Mouse (Mus musculus) MEL (cell line): ENCODE data around the gene Adamts18. TPM values are rescaled to one million over a fixed set of nuclear protein-coding genes. Genes with fewer than 3 reads are reported as not detected.

Experiments
- DNase-seq: peaks from one replicate; pipeline ENCODE4 v3.0.0; 2011; ENCODE audit warnings: low read depth, low spot score
- H3K27ac ChIP-seq: 2 replicates; pipeline ENCODE4 v1.5.1; 2012; ENCODE audit warnings: low read depth, mild to moderate bottlenecking, control low read depth, low read length, moderate library complexity; ENCODE audit not compliant: control insufficient read depth
- H3K27me3 ChIP-seq, 2 experiments: fragments of 150-350 bp in 1 of 2; sonication (generic) in 1 of 2; 2 replicates each; pipeline ENCODE4 v1.6.1; 2012; ENCODE audit warnings: low read length in 2 of 2, mild to moderate bottlenecking in 2 of 2, improper control_type of control experiment in 1 of 2, moderate library complexity in 1 of 2; ENCODE audit not compliant: insufficient read depth in 2 of 2, control insufficient read depth in 1 of 2
- H3K36me3 ChIP-seq, 2 experiments: 2 replicates each; pipeline ENCODE4 v1.6.1; 2012 to 2014; ENCODE audit warnings: low read length in 2 of 2, improper control_type of control experiment in 1 of 2, inconsistent platforms in 1 of 2, mild to moderate bottlenecking in 1 of 2; ENCODE audit not compliant: insufficient read depth in 2 of 2, control insufficient read depth in 1 of 2
- H3K4me1 ChIP-seq, 2 experiments: fragments of 150-350 bp in 1 of 2; sonication (generic) in 1 of 2; 2 replicates each; pipeline ENCODE4 v1.6.1; 2012; ENCODE audit warnings: low read length in 2 of 2, improper control_type of control experiment in 1 of 2, mild to moderate bottlenecking in 1 of 2; ENCODE audit not compliant: insufficient read depth in 2 of 2, control insufficient read depth in 1 of 2
- H3K4me3 ChIP-seq, 2 experiments: fragments of 150-350 bp in 1 of 2; sonication (generic) in 1 of 2; 2 replicates each; pipeline ENCODE4 v1.5.1; 2012; ENCODE audit warnings: low read depth in 2 of 2, low read length in 2 of 2, mild to moderate bottlenecking in 2 of 2, moderate library complexity in 2 of 2, control low read depth in 1 of 2, improper control_type of control experiment in 1 of 2; ENCODE audit not compliant: control insufficient read depth in 1 of 2, insufficient read depth in 1 of 2
- H3K79me2 ChIP-seq: 2 replicates; pipeline ENCODE4 v1.6.1; 2012; ENCODE audit warnings: mild to moderate bottlenecking, low read length, moderate library complexity; ENCODE audit not compliant: control insufficient read depth, poor library complexity, insufficient read depth
- H3K9ac ChIP-seq: 2 replicates; pipeline ENCODE4 v1.6.1; 2012; ENCODE audit warnings: low read depth, mild to moderate bottlenecking, control low read depth, low read length, moderate library complexity; ENCODE audit not compliant: control insufficient read depth, poor library complexity, severe bottlenecking
- H3K9me3 ChIP-seq: fragments of 150-350 bp; sonication (generic); replicated peaks from 2 replicates; pipeline ENCODE4 v1.6.1; 2012; ENCODE audit warnings: mild to moderate bottlenecking, low read length, improper control_type of control experiment, moderate library complexity; ENCODE audit not compliant: insufficient read depth
- CHD2 ChIP-seq: IDR thresholded peaks from 2 replicates; pipeline ENCODE4 v1.6.1; 2011; ENCODE audit warnings: low read length, improper control_type of control experiment
- CTCF ChIP-seq, 3 experiments: IDR thresholded peaks in 2 of 3; conservative IDR thresholded peaks in 1 of 3; 2 replicates each; pipeline ENCODE4 v1.5.1; 2011 to 2012; ENCODE audit warnings: low read length in 3 of 3, low read depth in 2 of 3, mild to moderate bottlenecking in 2 of 3, improper control_type of control experiment in 1 of 3, inconsistent platforms in 1 of 3, mixed read lengths in 1 of 3, moderate library complexity in 1 of 3; ENCODE audit not compliant: control insufficient read depth in 1 of 3, insufficient read depth in 1 of 3, poor library complexity in 1 of 3, severe bottlenecking in 1 of 3
- E2F4 ChIP-seq: IDR thresholded peaks from 2 replicates; pipeline ENCODE4 v1.6.1; 2011; ENCODE audit warnings: low read depth, low read length, improper control_type of control experiment, borderline replicate concordance
- ETS1 ChIP-seq: IDR thresholded peaks from 2 replicates; pipeline ENCODE4 v1.6.1; 2012; ENCODE audit warnings: low read depth, mild to moderate bottlenecking, inconsistent platforms, low read length, improper control_type of control experiment, moderate library complexity
- GABPA ChIP-seq: IDR thresholded peaks from 2 replicates; pipeline ENCODE4 v1.6.1; 2012; ENCODE audit warnings: low read depth, mild to moderate bottlenecking, inconsistent platforms, low read length, improper control_type of control experiment, moderate library complexity
- KAT2A ChIP-seq: conservative IDR thresholded peaks from 2 replicates; pipeline ENCODE4 v1.6.1; 2012; ENCODE audit warnings: low read depth, low read length, improper control_type of control experiment, inconsistent platforms
- MAZ ChIP-seq: IDR thresholded peaks from 2 replicates; pipeline ENCODE4 v1.6.1; 2012; ENCODE audit warnings: low read depth, mild to moderate bottlenecking, inconsistent platforms, low read length, improper control_type of control experiment
- MEF2A ChIP-seq: IDR thresholded peaks from 2 replicates; pipeline ENCODE4 v1.6.1; 2014; ENCODE audit warnings: low read depth, mild to moderate bottlenecking, inconsistent platforms, low read length, improper control_type of control experiment; ENCODE audit not compliant: poor library complexity, insufficient replicate concordance, severe bottlenecking; ENCODE audit errors: extremely low read depth
- MXI1 ChIP-seq: IDR thresholded peaks from 2 replicates; pipeline ENCODE4 v1.6.1; 2011; ENCODE audit warnings: mild to moderate bottlenecking, low read depth, low read length, improper control_type of control experiment
- MYB ChIP-seq: IDR thresholded peaks from 2 replicates; pipeline ENCODE4 v1.6.1; 2011; ENCODE audit warnings: mild to moderate bottlenecking, low read depth, low read length, improper control_type of control experiment
- POLR2A ChIP-seq, 2 experiments: IDR thresholded peaks; 2 replicates each; pipeline ENCODE4 v1.6.1; 2011 to 2012; ENCODE audit warnings: low read length in 2 of 2, mild to moderate bottlenecking in 2 of 2, control low read depth in 1 of 2, improper control_type of control experiment in 1 of 2, low read depth in 1 of 2, moderate library complexity in 1 of 2; ENCODE audit not compliant: control insufficient read depth in 1 of 2, insufficient read depth in 1 of 2, poor library complexity in 1 of 2
- POLR2AphosphoS2 ChIP-seq: IDR thresholded peaks from 2 replicates; pipeline ENCODE4 v1.6.1; 2011; ENCODE audit warnings: low read length, improper control_type of control experiment
- RAD21 ChIP-seq: IDR thresholded peaks from 2 replicates; pipeline ENCODE4 v1.6.1; 2011; ENCODE audit warnings: mild to moderate bottlenecking, low read depth, low read length, improper control_type of control experiment
- RCOR1 ChIP-seq: IDR thresholded peaks from 2 replicates; pipeline ENCODE4 v1.6.1; 2012; ENCODE audit warnings: low read depth, mild to moderate bottlenecking, inconsistent platforms, low read length, improper control_type of control experiment
- SIN3A ChIP-seq: IDR thresholded peaks from 2 replicates; pipeline ENCODE4 v1.6.1; 2012; ENCODE audit warnings: low read length, improper control_type of control experiment, inconsistent platforms
- SMC3 ChIP-seq: IDR thresholded peaks from 2 replicates; pipeline ENCODE4 v1.6.1; 2011; ENCODE audit warnings: low read depth, low read length, improper control_type of control experiment
- TBP ChIP-seq: IDR thresholded peaks from 2 replicates; pipeline ENCODE4 v1.8.0; 2011; ENCODE audit warnings: low read depth, low read length, improper control_type of control experiment
- TCF12 ChIP-seq: IDR thresholded peaks from 2 replicates; pipeline ENCODE4 v1.6.1; 2014; ENCODE audit warnings: low read depth, mild to moderate bottlenecking, inconsistent platforms, low read length, improper control_type of control experiment, moderate library complexity
- USF1 ChIP-seq: IDR thresholded peaks from 2 replicates; pipeline ENCODE4 v1.6.1; 2014; ENCODE audit warnings: low read depth, mild to moderate bottlenecking, inconsistent platforms, low read length, improper control_type of control experiment, moderate library complexity
- USF2 ChIP-seq, 2 experiments: IDR thresholded peaks; 2 replicates each; pipeline ENCODE4 v1.6.1; 2011 to 2012; ENCODE audit warnings: improper control_type of control experiment in 2 of 2, low read length in 2 of 2, borderline replicate concordance in 1 of 2, inconsistent platforms in 1 of 2, low read depth in 1 of 2, mild to moderate bottlenecking in 1 of 2; ENCODE audit not compliant: insufficient read depth in 1 of 2
- ZMIZ1 ChIP-seq: IDR thresholded peaks from 2 replicates; pipeline ENCODE4 v1.6.1; 2012; ENCODE audit warnings: low read depth, mild to moderate bottlenecking, inconsistent platforms, low read length, improper control_type of control experiment, moderate library complexity
- polyA plus RNA-seq, 2 experiments: library from polyadenylated mRNA; stranded (reverse) in 1 of 2; unstranded in 1 of 2; fragments of >175 nt in 1 of 2; fragments of >200 nt in 1 of 2; gene quantifications; 2 replicates each; pipeline versions ENCODE4 v1.2.1 to v1.2.4; 2012; ENCODE audit warnings: low replicate concordance in 2 of 2, low read depth in 1 of 2; ENCODE audit not compliant: insufficient read length in 2 of 2, insufficient read depth in 1 of 2, missing spikeins in 1 of 2
- total RNA-seq: library from RNA; depleted of rRNA; stranded (reverse); fragments of 300-350 nt; gene quantifications from 2 replicates; pipeline ENCODE4 v1.2.3, GENCODE M21; 2012

The Adamts18 gene
- total and polyA plus RNA-seq, 3 experiments: not detected

- TF ChIP-seq E2F4: no peak
- no peak for TF ChIP-seq SMC3
- no peak for TF ChIP-seq GABPA
- no peak for TF ChIP-seq USF1
- no peak for TF ChIP-seq SIN3A
- TF ChIP-seq ETS1: no peak
- TF ChIP-seq POLR2A (IDR thresholded peaks at IDR 0.05; ENCODE audit: control insufficient read depth in 1 of 2, insufficient read depth in 1 of 2, low read depth in 1 of 2, low read length in 2 of 2, poor library complexity in 1 of 2): no peak
- TF ChIP-seq TCF12: no peak
- no peak for TF ChIP-seq RAD21
- no peak for TF ChIP-seq POLR2AphosphoS2
- no peak for TF ChIP-seq TBP
- no peak for TF ChIP-seq MYB
- no peak for TF ChIP-seq MAZ
- TF ChIP-seq MXI1: no peak
- TF ChIP-seq CTCF (IDR thresholded peaks at IDR 0.05 in 2 of 3, conservative IDR thresholded peaks at IDR 0.05 in 1 of 3; ENCODE audit: control insufficient read depth in 1 of 3, insufficient read depth in 1 of 3, low read depth in 2 of 3, low read length in 3 of 3, poor library complexity in 1 of 3, severe bottlenecking in 1 of 3): no peak
- no peak for TF ChIP-seq ZMIZ1
- no peak for TF ChIP-seq KAT2A
- no peak for TF ChIP-seq RCOR1
- H3K36me3 ChIP-seq: no peaks in the 10 kb centered on the region
- no peak overlapping the region for H3K9ac ChIP-seq
These were observed 42.8 kb upstream of the Adamts18 start for GRCm38 (mm10) chr8:113891376-113891775.

GRCm38 (mm10) chr8:113886509-113886908 is 38.0 kb upstream of the Adamts18 start:
- no peak for TF ChIP-seq CHD2
- no peak for TF ChIP-seq USF2 (IDR thresholded peaks at IDR 0.05; ENCODE audit: borderline replicate concordance in 1 of 2, insufficient read depth in 1 of 2, low read depth in 1 of 2, low read length in 2 of 2)
- no peak for TF ChIP-seq MEF2A
- TF ChIP-seq POLR2A (IDR thresholded peaks at IDR 0.05; ENCODE audit: control insufficient read depth in 1 of 2, insufficient read depth in 1 of 2, low read depth in 1 of 2, low read length in 2 of 2, poor library complexity in 1 of 2): no peak
- no peak for TF ChIP-seq RCOR1
- TF ChIP-seq SIN3A: no peak
- TF ChIP-seq GABPA: no peak
- no peak for DNase-seq
- H3K27ac ChIP-seq: no peak overlapping the region
- no peaks in the 10 kb centered on the region for H3K27me3 ChIP-seq
- H3K9me3 ChIP-seq: no peaks in the 10 kb centered on the region
- H3K79me2 ChIP-seq: no peaks in the 10 kb centered on the region
- no peak overlapping the region for H3K9ac ChIP-seq
- no peak overlapping the region for H3K4me3 ChIP-seq
- no peaks in the 10 kb centered on the region for H3K36me3 ChIP-seq
- H3K4me1 ChIP-seq: no peaks in the 10 kb centered on the region

More at GRCm38 (mm10) chr8:113891376-113891775, 42.8 kb upstream of the Adamts18 start:
- Histone ChIP-seq H3K4me1 (no peaks in the 10 kb centered on the region), H3K27me3 (no peaks in the 10 kb centered on the region), H3K9me3 (no peaks in the 10 kb centered on the region), H3K27ac (no peak overlapping the region), H3K79me2 (no peaks in the 10 kb centered on the region), H3K4me3 (no peak overlapping the region)
- no peak for DNase-seq
